Mouse (Mus musculus) heart, embryonic 15.5 days (tissue): Measurements from ENCODE around the gene AU018091. TPM values are rescaled to one million over a fixed set of nuclear protein-coding genes. Genes with fewer than 3 reads are reported as not detected.
"Not testable (repeated sequence)": the region's sequence is repeated elsewhere in the genome, so short reads cannot be mapped to it uniquely, and the experiment has no call there.

Experiments used
- ATAC-seq: fragments of 200-750 bp; cut with Nextera tagmentation; replicated peaks from 2 replicates; pipeline ENCODE4 v1.8.0; 2017; ENCODE audit warnings: low read depth, moderate TSS enrichment; ENCODE audit not compliant: insufficient number of reproducible peaks, insufficient read depth, low FRiP score
- H3K27ac ChIP-seq: fragments of 300-500 bp; sonication (generic); 2 replicates; pipeline ENCODE4 v1.5.1; 2015; ENCODE audit warnings: mild to moderate bottlenecking, inconsistent platforms
- H3K27me3 ChIP-seq: fragments of 300-500 bp; sonication (generic); 2 replicates; pipeline ENCODE4 v1.6.1; 2015; ENCODE audit warnings: inconsistent platforms
- H3K36me3 ChIP-seq: fragments of 300-500 bp; sonication (generic); 2 replicates; pipeline ENCODE4 v1.6.1; 2015; ENCODE audit warnings: mild to moderate bottlenecking, inconsistent platforms
- H3K4me1 ChIP-seq: fragments of 300-500 bp; sonication (generic); replicated peaks from 2 replicates; pipeline ENCODE4 v1.6.1; 2015; ENCODE audit warnings: inconsistent platforms
- H3K4me2 ChIP-seq: fragments of 300-500 bp; sonication (generic); 2 replicates; pipeline ENCODE4 v1.6.1; 2015; ENCODE audit warnings: inconsistent platforms, mild to moderate bottlenecking, moderate library complexity
- H3K4me3 ChIP-seq: fragments of 300-500 bp; sonication (generic); 2 replicates; pipeline ENCODE4 v1.5.1; 2015; ENCODE audit warnings: mild to moderate bottlenecking, inconsistent platforms
- H3K9ac ChIP-seq: fragments of 300-500 bp; sonication (generic); 2 replicates; pipeline ENCODE4 v1.6.1; 2015; ENCODE audit warnings: mild to moderate bottlenecking, inconsistent platforms
- H3K9me3 ChIP-seq: fragments of 300-500 bp; sonication (generic); replicated peaks from 2 replicates; pipeline ENCODE4 v1.6.1; 2016; ENCODE audit warnings: inconsistent platforms
- whole genome bisulfite sequencing: fragments of 180-500 bp; shearing (Covaris S2); methylation state at CpG from one replicate; pipeline ENCODE4 v1.1.7; 2015; ENCODE audit warnings: mixed read lengths; 5-methylcytosine and 5-hydroxymethylcytosine counted together
- polyA plus RNA-seq: library from polyadenylated mRNA; unstranded; fragments of >200 nt; fragmentation: Nextera tagmentation; extraction: Ambion mirVana; gene quantifications from 2 replicates; pipeline ENCODE4 v1.2.1, GENCODE M21; 2015

AU018091 gene
- polyA plus RNA-seq, 1 experiment from 2014 or later, result not detected

DNA sequence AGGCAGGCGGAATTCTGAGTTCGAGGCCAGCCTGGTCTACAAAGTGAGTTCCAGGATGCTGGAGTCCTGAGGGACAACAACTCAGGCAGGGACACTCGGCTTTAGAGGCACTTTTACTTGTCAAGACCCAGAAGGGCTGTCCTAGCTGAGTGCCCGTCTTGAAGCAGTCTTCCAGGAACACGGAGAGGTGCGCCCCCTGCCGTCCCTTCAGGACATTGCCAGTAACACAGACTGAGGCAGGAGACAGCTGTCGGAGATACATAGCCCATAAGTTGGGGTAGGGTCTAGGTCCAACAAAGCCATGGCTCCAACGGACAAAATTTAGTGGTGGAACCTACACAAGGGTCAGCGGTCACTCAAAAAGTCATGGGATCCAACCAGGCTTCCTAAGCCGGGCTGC is 29.9 kb upstream of the AU018091 start:
- Histone ChIP-seq H3K4me1 (no peaks in the 10 kb centered on the region), H3K4me3 (no peak overlapping the region), H3K36me3 (no peaks in the 10 kb centered on the region), H3K9ac (no peak overlapping the region), H3K4me2 (no peak overlapping the region), H3K27ac (no peak overlapping the region), H3K9me3 (no peaks in the 10 kb centered on the region), H3K27me3 (no peaks in the 10 kb centered on the region)
- WGBS, result 41% methylated on average over 11 of the region's 11 CpGs
- no peak for ATAC-seq

DNA sequence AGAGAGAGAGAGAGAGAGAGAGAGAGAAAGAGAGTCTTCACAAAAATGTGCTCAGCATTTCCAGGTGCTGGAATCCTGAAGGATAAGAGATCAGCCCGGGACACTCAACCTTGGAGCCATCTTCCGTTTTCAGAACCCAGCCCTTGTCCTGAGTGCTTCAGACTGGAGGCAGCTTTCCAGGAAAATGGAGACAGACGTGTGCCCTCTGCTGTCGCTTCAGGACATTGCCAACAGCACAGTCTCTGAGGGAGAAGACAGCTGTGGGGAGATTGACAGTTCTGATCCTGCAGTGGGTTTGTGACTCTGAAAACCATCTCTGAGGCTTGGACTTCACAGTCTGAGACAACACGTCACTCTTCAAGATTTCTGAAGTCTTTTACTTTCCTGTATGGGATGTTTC is 26.8 kb upstream of the AU018091 start:
- H3K27ac ChIP-seq, result no peak overlapping the region
- H3K4me3 ChIP-seq, result no peak overlapping the region
- H3K4me1 ChIP-seq, result no peaks in the 10 kb centered on the region
- H3K4me2 ChIP-seq, result no peak overlapping the region
- H3K9me3 ChIP-seq, result no peaks in the 10 kb centered on the region
- no peak for ATAC-seq
- no peak overlapping the region for H3K9ac ChIP-seq
- H3K27me3 ChIP-seq, result no peaks in the 10 kb centered on the region
- WGBS, result 59% methylated on average over 5 of the region's 5 CpGs
- H3K36me3 ChIP-seq, result no peaks in the 10 kb centered on the region

DNA sequence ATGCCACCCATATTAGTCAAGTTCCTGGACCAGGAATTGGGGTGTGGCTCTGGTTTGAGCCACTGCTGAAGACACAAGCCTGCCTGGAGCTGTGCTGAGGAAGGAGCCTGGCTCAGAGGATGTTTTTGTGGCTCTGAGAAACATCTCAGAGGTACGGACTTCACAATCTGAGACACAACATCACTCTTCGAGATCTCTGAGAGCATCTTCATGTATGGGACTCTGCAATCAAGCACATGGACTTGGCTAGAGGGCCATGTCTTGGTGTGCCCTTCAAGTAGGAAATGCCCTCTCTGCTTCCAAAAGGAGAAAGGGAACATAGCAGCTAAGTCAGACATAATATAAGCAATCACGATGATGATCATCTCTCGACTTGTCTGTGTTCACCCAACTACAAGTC is 25.5 kb upstream of the AU018091 start:
- Histone ChIP-seq H3K9me3 (no peaks in the 10 kb centered on the region), H3K27me3 (no peaks in the 10 kb centered on the region), H3K4me2 (no peak overlapping the region), H3K9ac (no peak overlapping the region), H3K36me3 (no peaks in the 10 kb centered on the region), H3K4me3 (no peak overlapping the region), H3K27ac (no peak overlapping the region), H3K4me1 (no peaks in the 10 kb centered on the region)
- WGBS, result 89% methylated on average over 4 of the region's 4 CpGs
- ATAC-seq, result no peak

DNA sequence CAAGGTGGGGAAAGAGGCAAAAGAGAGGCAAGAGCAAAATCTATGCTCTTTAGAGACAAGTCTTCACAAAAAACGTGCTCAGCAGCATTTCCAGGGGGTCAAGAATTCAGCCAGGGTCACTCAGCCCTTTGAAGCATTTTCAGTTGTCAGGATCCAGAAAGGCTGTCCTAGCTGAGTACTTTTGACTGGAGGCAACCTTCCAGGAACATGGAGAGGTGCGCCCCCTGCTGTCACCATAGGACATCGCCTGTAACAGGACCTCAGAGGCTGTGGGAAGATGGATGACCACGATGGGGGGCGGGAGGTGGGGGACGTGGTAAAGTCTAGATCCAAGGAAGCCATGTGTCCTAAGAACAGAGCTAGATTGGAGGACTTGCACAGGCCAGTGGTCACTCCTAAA is 24.9 kb upstream of the AU018091 start:
- ATAC-seq, result no peak
- 14% methylated on average over 5 of the region's 6 CpGs for WGBS

DNA sequence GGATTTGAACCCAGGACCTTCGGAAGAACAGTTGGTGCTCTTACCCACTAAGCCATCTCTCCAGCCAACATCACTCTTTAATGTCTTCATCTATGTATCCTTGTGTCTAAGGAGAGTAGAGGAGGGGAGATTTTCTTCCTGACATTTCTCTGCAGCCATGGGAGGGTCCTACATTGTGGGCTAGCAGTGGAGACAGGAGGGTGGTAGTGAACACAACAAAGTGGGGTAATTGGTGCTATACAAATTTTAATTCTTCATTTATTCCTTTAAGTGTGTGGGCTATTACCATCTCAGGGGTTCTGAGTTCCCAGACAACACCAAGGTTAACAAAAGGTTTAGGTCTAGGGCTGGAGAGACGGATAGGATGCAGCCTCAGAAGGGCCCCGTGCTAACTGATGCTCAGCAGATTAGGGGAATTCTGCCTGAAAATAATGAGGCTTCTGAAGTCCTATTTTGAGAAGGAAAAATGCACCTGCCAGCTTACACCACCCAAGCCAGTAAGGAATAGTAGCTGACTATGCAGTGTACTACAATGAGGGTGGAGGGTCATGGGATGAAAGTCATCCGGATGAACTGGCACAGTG is 24.1 kb upstream of the AU018091 start:
- H3K27ac ChIP-seq, result no peak overlapping the region
- WGBS, result 75% methylated on average over 4 of the region's 4 CpGs
- ATAC-seq, result no peak

More for the DNA sequence above, 24.9 kb upstream of the AU018091 start:
- no peaks in the 10 kb centered on the region for H3K4me1 ChIP-seq
- no peak overlapping the region for H3K4me2 ChIP-seq
- H3K9me3 ChIP-seq, result no peaks in the 10 kb centered on the region
- no peak overlapping the region for H3K9ac ChIP-seq
- H3K36me3 ChIP-seq, result no peaks in the 10 kb centered on the region
- H3K27ac ChIP-seq, result no peak overlapping the region
- H3K27me3 ChIP-seq, result no peaks in the 10 kb centered on the region
- H3K4me3 ChIP-seq, result no peak overlapping the region

DNA sequence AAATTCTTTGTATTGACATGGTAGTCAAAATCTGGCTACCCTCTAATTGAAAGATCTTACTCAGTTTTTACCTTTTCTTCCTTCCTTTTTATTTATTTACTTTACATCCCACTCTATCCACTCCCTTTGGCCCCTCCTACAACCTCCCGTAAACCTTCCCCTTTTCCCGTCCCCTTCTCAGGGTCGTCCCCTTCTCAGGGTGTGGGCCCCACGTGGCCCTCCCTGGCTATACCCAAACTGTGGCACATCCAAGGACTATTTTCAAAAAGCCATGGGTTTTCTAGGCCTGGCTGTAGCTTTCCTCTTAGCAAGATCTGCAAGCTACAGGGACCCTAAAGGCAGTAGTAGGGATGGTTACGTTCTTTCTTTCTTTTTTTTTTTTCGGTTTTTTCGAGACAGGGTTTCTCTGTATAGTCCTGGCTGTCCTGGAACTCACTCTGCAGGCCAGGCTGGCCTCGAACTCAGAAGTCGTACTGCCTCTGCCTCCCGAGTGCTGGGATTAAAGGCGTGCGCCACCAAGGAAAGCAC is 23.0 kb upstream of the AU018091 start:
- Histone ChIP-seq H3K27ac (no peak overlapping the region), H3K4me2 (no peak overlapping the region), H3K4me3 (no peak overlapping the region), H3K9ac (no peak overlapping the region), H3K27me3 (no peaks in the 10 kb centered on the region), H3K36me3 (no peaks in the 10 kb centered on the region), H3K4me1 (no peaks in the 10 kb centered on the region), H3K9me3 (no peaks in the 10 kb centered on the region)
- 80% methylated on average over 12 of the region's 12 CpGs for WGBS
- no peak for ATAC-seq

More for the DNA sequence above, 24.1 kb upstream of the AU018091 start:
- no peak overlapping the region for H3K4me3 ChIP-seq
- no peak overlapping the region for H3K9ac ChIP-seq
- no peaks in the 10 kb centered on the region for H3K36me3 ChIP-seq
- H3K4me1 ChIP-seq, result no peaks in the 10 kb centered on the region
- H3K27me3 ChIP-seq, result no peaks in the 10 kb centered on the region
- H3K4me2 ChIP-seq, result no peak overlapping the region
- no peaks in the 10 kb centered on the region for H3K9me3 ChIP-seq

DNA sequence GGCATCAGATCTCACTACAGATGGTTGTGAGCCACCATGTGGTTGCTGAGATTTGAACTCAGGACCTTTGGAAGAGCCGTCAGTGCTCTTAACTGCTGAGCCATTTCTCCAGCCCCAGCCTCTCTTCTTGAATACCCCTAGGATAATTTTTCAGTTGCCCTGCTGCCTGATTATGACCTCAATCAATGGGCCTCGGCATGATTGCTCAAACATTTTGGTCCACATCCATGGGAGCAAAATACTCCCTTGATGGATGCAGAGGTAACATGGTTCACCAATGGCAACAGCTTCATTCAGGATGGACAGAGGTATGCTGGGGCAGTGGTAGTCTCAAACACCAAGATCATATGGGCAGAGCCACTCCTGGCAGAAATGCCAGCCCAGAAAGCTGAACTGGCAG is 17.7 kb upstream of the AU018091 start:
- 81% methylated on average over 2 of the region's 2 CpGs for WGBS
- not testable (repeated sequence) for H3K27me3 ChIP-seq, ATAC-seq

DNA sequence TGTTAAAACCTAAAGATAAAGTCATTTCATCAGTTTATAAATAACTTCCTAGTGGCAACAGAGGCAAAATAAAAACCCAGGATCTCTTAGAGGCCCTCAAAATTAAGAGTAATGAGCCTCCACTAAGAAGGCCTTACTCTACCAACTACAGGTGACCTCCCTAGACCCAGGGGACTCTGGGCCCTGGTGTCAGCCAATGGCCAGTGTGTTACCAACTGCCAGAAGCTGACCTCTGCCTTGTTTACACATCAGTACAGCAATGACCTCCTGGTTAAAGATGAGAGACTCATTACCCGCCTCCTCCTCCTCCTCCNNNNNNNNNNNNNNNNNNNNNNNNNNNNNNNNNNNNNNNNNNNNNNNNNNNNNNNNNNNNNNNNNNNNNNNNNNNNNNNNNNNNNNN is 17.1 kb upstream of the AU018091 start:
- Histone ChIP-seq H3K4me3 (no peak overlapping the region), H3K36me3 (no peaks in the 10 kb centered on the region), H3K4me2 (no peak overlapping the region), H3K9me3 (no peaks in the 10 kb centered on the region), H3K4me1 (no peaks in the 10 kb centered on the region), H3K27me3 (no peaks in the 10 kb centered on the region), H3K9ac (no peak overlapping the region), H3K27ac (no peak overlapping the region)
- ATAC-seq, result no peak
- no CpG with 5 or more reads among the region's 1 CpGs for WGBS

More for the DNA sequence above, 17.7 kb upstream of the AU018091 start:
- not testable (repeated sequence) for H3K36me3 ChIP-seq, H3K9me3 ChIP-seq, H3K27ac ChIP-seq, H3K9ac ChIP-seq, H3K4me2 ChIP-seq, H3K4me3 ChIP-seq, H3K4me1 ChIP-seq

DNA sequence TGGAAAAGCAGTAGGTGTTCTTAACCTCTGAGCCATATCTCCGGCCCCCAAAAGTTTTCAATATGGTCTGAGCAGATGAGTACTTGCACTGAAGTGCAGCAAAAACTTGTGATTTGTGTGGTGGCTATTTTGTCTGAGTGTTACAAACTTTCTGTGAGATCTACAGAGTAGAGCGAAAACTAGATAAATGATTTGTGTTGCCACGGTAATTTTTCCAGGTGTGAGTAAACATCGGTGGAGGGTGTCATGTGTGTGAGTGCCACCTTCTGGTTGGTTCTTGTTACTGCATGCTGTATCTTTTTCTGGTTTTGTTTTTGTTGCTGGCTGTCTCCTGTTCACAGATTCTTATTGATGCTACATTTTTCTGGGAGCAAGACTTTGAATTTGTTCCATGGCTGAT is 15.4 kb upstream of the AU018091 start:
- Histone ChIP-seq H3K4me2 (no peak overlapping the region), H3K9ac (no peak overlapping the region), H3K27ac (no peak overlapping the region), H3K9me3 (no peaks in the 10 kb centered on the region), H3K36me3 (no peaks in the 10 kb centered on the region), H3K4me1 (no peaks in the 10 kb centered on the region), H3K4me3 (no peak overlapping the region), H3K27me3 (no peaks in the 10 kb centered on the region)
- 36% methylated on average over 4 of the region's 4 CpGs for WGBS
- ATAC-seq, result no peak

DNA sequence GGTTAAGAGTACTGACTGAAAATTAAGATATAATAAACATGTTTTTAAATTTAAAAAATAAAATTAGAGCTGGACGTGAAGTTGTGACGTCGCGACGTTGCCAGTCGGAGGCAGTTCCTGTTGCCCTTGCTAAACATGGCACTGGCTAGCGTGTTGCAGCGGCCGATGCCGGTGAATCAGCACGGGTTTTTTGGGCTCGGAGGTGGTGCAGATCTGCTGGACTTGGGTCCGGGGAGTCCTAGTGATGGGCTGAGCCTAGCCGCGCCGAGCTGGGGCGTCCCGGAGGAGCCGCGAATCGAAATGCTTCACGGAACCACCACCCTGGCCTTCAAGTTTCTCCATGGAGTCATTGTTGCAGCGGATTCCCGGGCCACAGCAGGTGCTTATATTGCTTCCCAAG is 12.0 kb upstream of the AU018091 start:
- H3K4me3 ChIP-seq, H3K36me3 ChIP-seq, H3K27me3 ChIP-seq, H3K9ac ChIP-seq, H3K27ac ChIP-seq, H3K9me3 ChIP-seq, ATAC-seq, H3K4me2 ChIP-seq, H3K4me1 ChIP-seq: not testable (repeated sequence)
- 81% methylated on average over 24 of the region's 24 CpGs for WGBS

DNA sequence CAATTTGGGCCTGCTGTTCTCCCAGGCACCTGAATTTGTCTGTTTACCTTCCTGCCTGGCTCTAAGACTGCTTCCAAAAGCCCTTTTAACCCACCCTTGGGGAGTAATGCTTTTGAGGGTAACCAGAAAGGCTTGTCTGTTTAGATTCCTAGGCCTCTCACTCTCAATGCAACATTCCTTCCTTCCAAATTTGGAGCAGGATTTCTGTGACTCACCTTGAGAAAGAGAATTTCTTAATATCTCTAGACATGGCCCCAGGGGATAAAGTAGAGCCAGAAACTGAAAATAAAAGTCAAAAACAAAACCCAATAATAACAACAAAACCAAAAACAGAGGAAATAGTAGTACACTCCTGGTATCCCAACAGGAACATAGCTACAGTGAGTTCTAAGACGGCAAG is 707 bp downstream of the AU018091 start:
- Histone ChIP-seq H3K4me1 (no peaks in the 10 kb centered on the region), H3K9me3 (no peaks in the 10 kb centered on the region)
- 83% methylated on average over 1 of the region's 1 CpGs for WGBS

DNA sequence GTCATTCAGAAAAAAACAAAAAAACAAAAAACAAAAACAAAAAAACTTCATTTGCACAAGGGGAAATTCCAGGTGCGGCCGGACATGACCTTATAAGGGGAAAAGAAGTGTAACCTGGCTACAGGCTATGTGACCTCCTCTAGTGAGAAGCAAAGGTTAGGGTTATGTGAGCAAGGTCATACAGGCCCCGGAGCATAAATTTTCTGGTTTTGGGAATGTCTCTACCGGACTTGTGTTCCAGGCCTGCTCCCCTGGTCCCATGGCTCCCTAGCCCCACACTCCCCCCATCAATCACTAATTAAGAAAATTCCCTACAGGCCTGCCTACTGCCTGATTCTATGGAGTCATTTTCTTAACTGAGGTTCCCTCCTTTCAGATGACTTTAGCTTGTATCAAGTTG is 2.7 kb downstream of the AU018091 start:
- Histone ChIP-seq H3K36me3 (no peaks in the 10 kb centered on the region), H3K27me3 (no peaks in the 10 kb centered on the region), H3K4me3 (no peak overlapping the region), H3K4me1 (no peaks in the 10 kb centered on the region), H3K4me2 (no peak overlapping the region), H3K27ac (no peak overlapping the region), H3K9ac (no peak overlapping the region), H3K9me3 (no peaks in the 10 kb centered on the region)
- WGBS, result 85% methylated on average over 4 of the region's 4 CpGs
- no peak for ATAC-seq

More for the DNA sequence above, 707 bp downstream of the AU018091 start:
- Histone ChIP-seq H3K4me2 (no peak overlapping the region), H3K36me3 (no peaks in the 10 kb centered on the region), H3K27ac (no peak overlapping the region), H3K4me3 (no peak overlapping the region), H3K27me3 (no peaks in the 10 kb centered on the region), H3K9ac (no peak overlapping the region)
- ATAC-seq, result no peak
